In the genomic region with DNA sequence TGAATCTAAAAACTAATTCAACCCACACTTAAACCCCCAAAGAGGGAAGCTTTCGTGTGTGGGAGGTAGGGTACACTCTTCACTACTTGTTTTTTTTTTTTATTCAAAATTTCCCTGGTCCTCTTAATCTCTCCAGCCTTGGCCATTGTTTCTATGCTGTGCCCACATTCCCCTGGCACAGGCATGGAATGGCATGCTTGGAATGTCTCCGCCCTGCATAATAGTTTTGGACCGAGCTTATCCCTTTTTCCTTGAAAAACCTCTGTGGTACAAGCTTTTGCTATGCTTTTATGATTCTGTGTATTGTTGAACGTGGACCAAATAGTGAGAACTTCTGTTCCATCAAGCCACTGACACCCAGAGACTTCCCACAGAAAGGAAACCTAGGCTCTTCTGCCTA, we compare ENCODE assay signal across 13 mouse cellular contexts.
A peak's percentile ranks its signal among the peaks of the same experiment; 100 is the strongest.
DNase-seq lines count a peak whose midpoint lies in the region; ATAC-seq and TF ChIP-seq lines count a peak whose summit lies in the region.
"Had no signal": no experiment of that assay in that cellular context is flagged by ENCODE, and none has a peak within 500 bp of the region (broad histone marks: within the 10 kb centered on the region; RNA-seq: fewer than 3 reads in every experiment).

No protein-coding gene starts in this region.

- no peak overlapping the region for H3K4me3 ChIP-seq in lung, postnatal 0 days (ENCODE audit: low read depth, low read length)
- H3K4me3 ChIP-seq: forebrain, embryonic 10.5 days; heart, embryonic 15.5 days; midbrain, embryonic 13.5 days had no signal

- H3K9ac ChIP-seq in lung, postnatal 0 days (replicated peaks; ENCODE audit: low read depth), result no peak overlapping the region
- H3K9ac ChIP-seq: heart, embryonic 15.5 days; midbrain, embryonic 13.5 days had no signal

- no peaks in the 10 kb centered on the region for H3K27me3 ChIP-seq in lung, postnatal 0 days (replicated peaks; ENCODE audit: insufficient read depth, low read length)
- H3K27me3 ChIP-seq: CH12.LX; heart, embryonic 15.5 days; midbrain, embryonic 13.5 days had no signal

- H3K36me3 ChIP-seq in lung, postnatal 0 days (ENCODE audit: insufficient read depth, low read length), result no peaks in the 10 kb centered on the region
- H3K36me3 ChIP-seq: forebrain, embryonic 10.5 days; heart, embryonic 15.5 days; midbrain, embryonic 13.5 days had no signal

- DNase-seq in ovary, postnatal 36 days (ENCODE audit: low spot score), result peak; percentile 15
- DNase-seq in ovary, postnatal 14 days (ENCODE audit: low spot score), result no peak
- peak; percentile 21 for DNase-seq in kidney, adult 9 months
- DNase-seq in lung, postnatal 0 days (ENCODE audit: low spot score), result peak; percentile 64
- no peak for DNase-seq in spleen, postnatal 14 days (ENCODE audit: low spot score in 2 of 2)
- no peak for DNase-seq in neural tube, embryonic 10.5 days (ENCODE audit: extremely low spot score, low spot score)
- DNase-seq in layer of hippocampus, postnatal 14 days (ENCODE audit: low spot score in 2 of 2), result no peak
- DNase-seq: cerebellum, adult 2 months had no signal

- TF ChIP-seq EP300 in lung, postnatal 0 days (IDR thresholded peaks at IDR 0.05), result peak; percentile 75

- WGBS in lung, postnatal 0 days, result 45% methylated on average over 4 of the region's 4 CpGs

- 0 out of 2 replicates have a peak overlapping the region, but pooled peaks have one; percentile 2 for H3K27ac ChIP-seq in lung, postnatal 0 days (ENCODE audit: low read length)
- H3K27ac ChIP-seq: forebrain, embryonic 10.5 days; heart, embryonic 15.5 days; macrophage; midbrain, embryonic 13.5 days had no signal

- no peak overlapping the region for H3K4me2 ChIP-seq in lung, postnatal 0 days (replicated peaks; ENCODE audit: low read depth, low read length)
- H3K4me2 ChIP-seq: heart, embryonic 15.5 days; midbrain, embryonic 13.5 days had no signal

- no peak for TF ChIP-seq CTCF in lung, postnatal 0 days (IDR thresholded peaks at IDR 0.05)

- no peaks in the 10 kb centered on the region for H3K4me1 ChIP-seq in lung, postnatal 0 days (ENCODE audit: insufficient read depth, low read depth, low read length)
- H3K4me1 ChIP-seq: forebrain, embryonic 10.5 days; heart, embryonic 15.5 days; midbrain, embryonic 13.5 days had no signal

- peak; percentile 64 for ATAC-seq in lung, postnatal 0 days
- ATAC-seq: midbrain, embryonic 13.5 days had no signal

- H3K9me3 ChIP-seq in lung, postnatal 0 days (ENCODE audit: low read length), result no peaks in the 10 kb centered on the region
- H3K9me3 ChIP-seq: forebrain, embryonic 10.5 days; heart, embryonic 15.5 days; midbrain, embryonic 13.5 days had no signal

Comparison
In these comparisons a context has a peak if more than half of its experiments do, and no peak if none do; other contexts are left out.
1. DNase-seq: peak in ovary, postnatal 36 days (single experiment), kidney, adult 9 months (single experiment) and lung, postnatal 0 days (single experiment); none in ovary, postnatal 14 days (single experiment), spleen, postnatal 14 days (0 of 2), neural tube, embryonic 10.5 days (single experiment) and layer of hippocampus, postnatal 14 days (0 of 2).